Mouse (Mus musculus): ENCODE results near the gene Lrig1.

Gene Lrig1

GRCm38 (mm10) chr6:94618671-94619070, 81.3 kb downstream of the Lrig1 start:
- no peak for DNase-seq (ENCODE audit: low spot score in 2 of 2)

GRCm38 (mm10) chr6:94615936-94616335, 84.0 kb downstream of the Lrig1 start:
- DNase-seq (ENCODE audit: low spot score in 2 of 2) = no peak

- no peak for DNase-seq (ENCODE audit: low spot score in 2 of 2)
These were observed 85.6 kb downstream of the Lrig1 start for GRCm38 (mm10) chr6:94614346-94614745.

GRCm38 (mm10) chr6:94613235-94613895, 86.6 kb downstream of the Lrig1 start:
- no peak for DNase-seq (ENCODE audit: low spot score in 2 of 2)

- no peak for DNase-seq (ENCODE audit: low spot score in 2 of 2)
These were observed 95.4 kb downstream of the Lrig1 start for GRCm38 (mm10) chr6:94604546-94604945.

GRCm38 (mm10) chr6:94604072-94604471, 95.9 kb downstream of the Lrig1 start:
- DNase-seq (ENCODE audit: low spot score in 2 of 2) = no peak

GRCm38 (mm10) chr6:94601811-94602210, 98.1 kb downstream of the Lrig1 start:
- no peak for DNase-seq (ENCODE audit: low spot score in 2 of 2)

GRCm38 (mm10) chr6:94601101-94601500, 98.9 kb downstream of the Lrig1 start:
- DNase-seq (ENCODE audit: low spot score in 2 of 2) = no peak

- DNase-seq (ENCODE audit: low spot score in 2 of 2) = no peak
These were observed 100.9 kb downstream of the Lrig1 start for GRCm38 (mm10) chr6:94599016-94599415.

GRCm38 (mm10) chr6:94598421-94598820, 101.5 kb downstream of the Lrig1 start:
- no peak for DNase-seq (ENCODE audit: low spot score in 2 of 2)

GRCm38 (mm10) chr6:94596761-94597485, 103.0 kb downstream of the Lrig1 start:
- no peak for DNase-seq (ENCODE audit: low spot score in 2 of 2)

- no peak for DNase-seq (ENCODE audit: low spot score in 2 of 2)
These were observed 103.8 kb downstream of the Lrig1 start for GRCm38 (mm10) chr6:94596051-94596760.

GRCm38 (mm10) chr6:94595206-94595605, 104.8 kb downstream of the Lrig1 start:
- no peak for DNase-seq (ENCODE audit: low spot score in 2 of 2)

- DNase-seq (ENCODE audit: low spot score in 2 of 2) = no peak
These were observed 105.2 kb downstream of the Lrig1 start for GRCm38 (mm10) chr6:94594711-94595110.

GRCm38 (mm10) chr6:94594096-94594665, 105.8 kb downstream of the Lrig1 start:
- DNase-seq (ENCODE audit: low spot score in 2 of 2) = no peak

GRCm38 (mm10) chr6:94592710-94593109, 107.2 kb downstream of the Lrig1 start:
- no peak for DNase-seq (ENCODE audit: low spot score in 2 of 2)

GRCm38 (mm10) chr6:94592243-94592642, 107.7 kb downstream of the Lrig1 start:
- no peak for DNase-seq (ENCODE audit: low spot score in 2 of 2)

GRCm38 (mm10) chr6:94588365-94588764, 111.6 kb downstream of the Lrig1 start:
- DNase-seq (ENCODE audit: low spot score in 2 of 2) = no peak

- no peak for DNase-seq (ENCODE audit: low spot score in 2 of 2)
These were observed 115.0 kb downstream of the Lrig1 start for GRCm38 (mm10) chr6:94584976-94585375.

- no peak for DNase-seq (ENCODE audit: low spot score in 2 of 2)
These were observed 115.7 kb downstream of the Lrig1 start for GRCm38 (mm10) chr6:94584147-94584695.

GRCm38 (mm10) chr6:94582055-94582454, 117.9 kb downstream of the Lrig1 start:
- no peak for DNase-seq (ENCODE audit: low spot score in 2 of 2)

- no peak for DNase-seq (ENCODE audit: low spot score in 2 of 2)
These were observed 122.0 kb downstream of the Lrig1 start for GRCm38 (mm10) chr6:94577991-94578390.

All from frontal cortex, postnatal 25 days (tissue).